Mouse (Mus musculus) megakaryocyte, adult 5-6 weeks (primary cell): ENCODE data around the gene Acvr1. TPM values are rescaled to one million over a fixed set of nuclear protein-coding genes. Genes with fewer than 3 reads are reported as not detected.

ENCODE experiments used
- total RNA-seq, 2 experiments: library from RNA; stranded (forward) in 1 of 2; stranded (reverse) in 1 of 2; fragments of 153-499, 151-499 nt in 1 of 2; fragments of 221-1000, 200-1000 nt in 1 of 2; gene quantifications; 2 replicates each; pipeline versions ENCODE4 v1.2.3 to v1.2.4; 2015 to 2017

Gene Acvr1
- total RNA-seq, 2 experiments from 2014 or later: 3.0 to 9.6 TPM

Other genes with a start within 250 kb of the Acvr1 start
- 0.02 TPM in 1 of 2 replicates, not detected in the other for gene Acvr1c, start 209.3 kb downstream of the Acvr1 start, total RNA-seq (2015)
- gene Acvr1c, start 209.3 kb downstream of the Acvr1 start, total RNA-seq (2017): 0.12 and 0.15 TPM in 2 replicates
- not detected in 2 replicates for gene Gm17409, start 97.0 kb downstream of the Acvr1 start, total RNA-seq (2015)
- gene Gm17409, start 97.0 kb downstream of the Acvr1 start, total RNA-seq (2017): not detected in 2 replicates
- gene Upp2, start 141 bp upstream of the Acvr1 start, total RNA-seq (2015): 1.0 and 1.2 TPM in 2 replicates
- gene Upp2, start 141 bp upstream of the Acvr1 start, total RNA-seq (2017): 0.70 TPM in 1 of 2 replicates, not detected in the other